Mouse (Mus musculus) heart, adult 2 months (tissue): ENCODE results near the gene Lekr1. TPM values are rescaled to one million over a fixed set of nuclear protein-coding genes. Genes with fewer than 3 reads are reported as not detected.

Experiments used
- DNase-seq, 2 experiments: peaks; one replicate each; pipeline ENCODE4 v3.0.0; 2021
- H3K27ac ChIP-seq: fragments of 200-600 bp; 2 replicates; pipeline ENCODE4 v1.8.1; 2022
- H3K27me3 ChIP-seq: fragments of 200-500 bp; 2 replicates; pipeline ENCODE4 v1.6.1; 2012; ENCODE audit warnings: mild to moderate bottlenecking, low read length, inconsistent platforms, mixed read lengths; ENCODE audit not compliant: control insufficient read depth, insufficient read depth
- H3K36me3 ChIP-seq: fragments of 200-500 bp; 2 replicates; pipeline ENCODE4 v1.6.1; 2012; ENCODE audit warnings: low read length, inconsistent platforms; ENCODE audit not compliant: control insufficient read depth, insufficient read depth
- H3K4me1 ChIP-seq: fragments of 200-500 bp; 2 replicates; pipeline ENCODE4 v1.6.1; 2011; ENCODE audit warnings: low read length; ENCODE audit not compliant: control insufficient read depth, insufficient read depth
- H3K4me3 ChIP-seq: fragments of 200-600 bp; 2 replicates; pipeline ENCODE4 v1.8.1; 2022
- H3K79me2 ChIP-seq: fragments of 200-500 bp; replicated peaks from 2 replicates; pipeline ENCODE4 v1.6.1; 2012; ENCODE audit warnings: mild to moderate bottlenecking, inconsistent platforms, low read length, moderate library complexity, mixed read lengths; ENCODE audit not compliant: control insufficient read depth, insufficient read depth
- H3K9ac ChIP-seq: fragments of 200-500 bp; 2 replicates; pipeline ENCODE4 v1.6.1; 2012; ENCODE audit warnings: low read depth, mild to moderate bottlenecking, control low read depth, inconsistent platforms, low read length, mixed read lengths
- CTCF ChIP-seq: fragments of 200-600 bp; IDR thresholded peaks from 2 replicates; pipeline ENCODE4 v1.8.1; 2022; ENCODE audit warnings: antibody characterized with exemption, mild to moderate bottlenecking, moderate library complexity
- EP300 ChIP-seq: fragments of 200-500 bp; IDR thresholded peaks from 2 replicates; pipeline ENCODE4 v1.6.1; 2011; ENCODE audit warnings: low read depth, low read length, control low read depth; ENCODE audit not compliant: insufficient read depth
- POLR2A ChIP-seq: fragments of 200-500 bp; IDR thresholded peaks from 2 replicates; pipeline ENCODE4 v1.6.1; 2011; ENCODE audit warnings: mild to moderate bottlenecking, low read depth, low read length, control low read depth; ENCODE audit not compliant: insufficient read depth
- WGBS: fragments of 180-500 bp; shearing (Covaris S2); methylation state at CpG from one replicate; pipeline ENCODE4 v1.1.7; 2018; 5-methylcytosine and 5-hydroxymethylcytosine counted together
- intact Hi-C: fragments of 180-260 bp; cut with DNase I; formaldehyde crosslinking; loops from one replicate; pipeline ENCODE4 v1.15.1; 2025
- polyA plus RNA-seq: library from polyadenylated mRNA; depleted of rRNA; stranded (reverse); fragments of >200 nt; gene quantifications from 2 replicates; pipeline ENCODE4 v1.2.3, GENCODE M21; 2012
- total RNA-seq, 2 experiments: library from RNA; stranded (reverse); gene quantifications; 2 replicates each; pipeline ENCODE4 v1.2.3; 2021

The Lekr1 gene
- total and polyA plus RNA-seq, 3 experiments: 0.84 to 2.2 (median 2.1) TPM

DNA sequence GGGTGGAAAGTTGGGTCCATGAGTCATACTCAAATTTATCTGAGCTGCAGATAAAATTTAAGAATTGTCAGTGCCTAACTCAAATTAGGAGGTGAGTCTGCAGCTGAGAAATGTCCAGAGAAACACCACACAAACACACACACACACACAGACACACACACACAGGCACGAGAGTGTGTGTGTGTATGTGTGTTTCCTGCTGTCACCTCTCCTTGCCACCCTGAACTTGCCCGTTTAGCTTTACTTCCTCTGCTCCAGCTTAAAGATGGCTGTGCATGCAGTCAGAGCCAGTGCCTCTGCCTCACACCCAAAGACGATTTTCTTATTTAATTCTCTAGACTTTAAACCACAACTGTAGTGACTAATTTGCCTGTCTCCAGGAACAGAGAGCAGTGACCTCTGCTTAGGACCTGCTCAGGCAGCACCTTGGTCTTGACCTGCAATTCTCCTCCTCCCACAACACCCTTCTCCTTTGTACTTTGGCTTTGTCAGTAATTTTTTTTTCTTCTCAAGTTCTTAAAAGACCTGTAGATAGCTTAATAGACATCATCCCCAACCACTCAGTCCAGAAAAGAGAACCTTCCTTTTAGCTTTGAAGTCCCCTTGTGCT is 124.2 kb downstream of the Lekr1 start:
- Histone ChIP-seq H3K9ac (no peak overlapping the region), H3K4me1 (no peaks in the 10 kb centered on the region), H3K36me3 (no peaks in the 10 kb centered on the region), H3K4me3 (no peak overlapping the region), H3K27me3 (no peaks in the 10 kb centered on the region), H3K79me2 (no peaks in the 10 kb centered on the region), H3K27ac (no peak overlapping the region)
- no peak for DNase-seq
- intact Hi-C loops: no loop called here
- TF ChIP-seq CTCF (no peak), POLR2A (no peak), EP300 (no peak)
- 37% methylated on average over 3 of the region's 3 CpGs for WGBS

- intact Hi-C loops: no loop called here
- DNase-seq: no peak
- TF ChIP-seq POLR2A (no peak), EP300 (no peak), CTCF (no peak)
- H3K79me2 ChIP-seq: no peaks in the 10 kb centered on the region
- H3K27me3 ChIP-seq: no peaks in the 10 kb centered on the region
- no peak overlapping the region for H3K4me3 ChIP-seq
- 85% methylated on average over 4 of the region's 4 CpGs for WGBS
- no peaks in the 10 kb centered on the region for H3K4me1 ChIP-seq
- H3K9ac ChIP-seq: no peak overlapping the region
- no peaks in the 10 kb centered on the region for H3K36me3 ChIP-seq
- H3K27ac ChIP-seq: no peak overlapping the region
These were observed 127.5 kb downstream of the Lekr1 start for GRCm38 (mm10) chr3:65793561-65793960.

- H3K79me2 ChIP-seq: no peaks in the 10 kb centered on the region
- intact Hi-C loops: no loop called here
- 87% methylated on average over 2 of the region's 2 CpGs for WGBS
- no peaks in the 10 kb centered on the region for H3K27me3 ChIP-seq
- TF ChIP-seq POLR2A (no peak), CTCF (no peak), EP300 (no peak)
- no peak overlapping the region for H3K4me3 ChIP-seq
- no peak overlapping the region for H3K9ac ChIP-seq
- H3K36me3 ChIP-seq: no peaks in the 10 kb centered on the region
- H3K27ac ChIP-seq: no peak overlapping the region
- no peaks in the 10 kb centered on the region for H3K4me1 ChIP-seq
- no peak for DNase-seq
These were observed 128.7 kb downstream of the Lekr1 start for GRCm38 (mm10) chr3:65794711-65795110.

DNA sequence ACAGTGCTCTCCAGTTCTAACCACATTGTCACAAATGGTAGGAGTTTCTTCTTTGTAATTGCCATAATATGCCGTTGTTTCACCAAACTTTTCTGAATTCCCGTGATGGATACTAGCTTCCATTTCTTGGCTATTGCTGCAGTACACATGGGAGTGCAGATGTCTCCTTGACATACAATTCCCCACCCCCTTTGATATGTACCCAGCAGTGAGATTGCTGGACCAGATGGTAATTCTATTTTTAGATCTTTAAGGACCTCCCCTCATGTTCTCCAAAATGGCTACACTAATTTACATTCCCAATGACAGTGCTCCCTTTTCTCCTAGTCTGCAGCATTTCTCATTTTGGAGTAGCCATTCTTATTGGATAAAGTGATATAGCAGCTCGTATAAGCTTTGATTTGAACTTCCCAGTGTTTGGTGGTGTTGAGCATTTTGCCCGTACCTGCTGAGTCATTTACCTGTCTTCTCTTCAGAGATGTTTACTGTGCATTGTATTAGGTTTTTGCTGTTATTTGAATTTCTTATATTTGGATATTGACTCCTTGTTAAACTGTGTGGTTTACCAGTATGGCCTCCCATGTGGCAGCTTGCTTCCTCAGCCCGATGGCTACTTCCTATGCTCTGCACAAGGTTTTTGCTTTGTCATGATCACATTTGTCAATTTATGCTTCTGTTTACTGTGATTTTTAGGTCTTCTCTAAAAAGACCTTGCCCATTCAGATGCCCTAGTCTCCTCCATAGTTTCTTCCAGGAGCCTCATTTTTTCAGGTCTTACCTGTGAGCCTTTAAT is 131.5 kb downstream of the Lekr1 start:
- no peaks in the 10 kb centered on the region for H3K79me2 ChIP-seq
- no peak overlapping the region for H3K27ac ChIP-seq
- WGBS: 91% methylated on average over 5 of the region's 5 CpGs
- intact Hi-C loops: no loop called here
- H3K4me1 ChIP-seq: no peaks in the 10 kb centered on the region
- H3K4me3 ChIP-seq: no peak overlapping the region
- no peaks in the 10 kb centered on the region for H3K27me3 ChIP-seq
- no peaks in the 10 kb centered on the region for H3K36me3 ChIP-seq
- no peak overlapping the region for H3K9ac ChIP-seq
- DNase-seq: no peak
- TF ChIP-seq POLR2A (no peak), CTCF (no peak), EP300 (no peak)

DNA sequence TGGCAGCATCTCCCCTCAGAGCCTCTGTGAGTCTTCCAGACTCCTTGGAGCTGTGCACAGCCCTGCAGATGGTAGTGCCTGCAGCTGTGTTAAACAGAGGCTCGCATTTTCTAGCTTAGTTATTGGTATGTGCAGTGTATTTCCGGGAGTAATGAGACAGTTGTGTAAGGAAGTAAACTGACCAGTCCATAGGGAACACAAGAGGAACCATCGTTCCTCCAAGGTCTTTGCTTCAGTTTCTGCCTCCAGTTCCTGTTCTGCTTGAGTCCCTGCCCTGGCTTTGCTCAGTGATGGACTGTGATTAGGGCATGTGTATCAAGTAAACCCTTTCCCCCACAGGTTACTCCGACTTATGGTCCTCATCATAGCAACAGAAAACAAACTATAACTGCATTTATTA is 134.9 kb downstream of the Lekr1 start:
- H3K27me3 ChIP-seq: no peaks in the 10 kb centered on the region
- H3K27ac ChIP-seq: no peak overlapping the region
- no peaks in the 10 kb centered on the region for H3K79me2 ChIP-seq
- no peak overlapping the region for H3K4me3 ChIP-seq
- DNase-seq: no peak
- no peaks in the 10 kb centered on the region for H3K4me1 ChIP-seq
- H3K9ac ChIP-seq: no peak overlapping the region
- 61% methylated on average over 4 of the region's 4 CpGs for WGBS
- intact Hi-C loops: no loop called here
- H3K36me3 ChIP-seq: no peaks in the 10 kb centered on the region
- TF ChIP-seq POLR2A: no peak
- no peak for TF ChIP-seq CTCF
- TF ChIP-seq EP300: no peak

DNA sequence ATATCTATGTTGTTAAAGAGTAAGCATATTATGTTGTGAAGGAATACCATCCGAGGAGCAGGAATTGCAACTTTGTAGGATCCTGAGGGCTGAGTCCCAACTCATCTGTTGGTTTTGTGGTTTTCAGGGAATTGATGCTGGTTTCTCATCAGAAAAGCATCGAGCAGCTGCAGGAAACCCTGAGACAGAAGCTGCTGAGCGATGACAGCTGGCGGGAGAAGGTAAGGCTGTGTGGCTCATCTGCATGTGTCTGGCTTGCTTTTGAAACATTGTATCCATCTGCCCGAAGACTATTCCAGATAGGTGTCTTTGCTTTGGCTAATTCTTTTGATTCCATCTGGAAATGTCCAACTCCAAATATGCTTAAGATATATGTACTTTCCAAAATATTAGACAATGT is 136.2 kb downstream of the Lekr1 start:
- WGBS: 83% methylated on average over 5 of the region's 5 CpGs
- Histone ChIP-seq H3K4me1 (no peaks in the 10 kb centered on the region), H3K27me3 (no peaks in the 10 kb centered on the region), H3K27ac (no peak overlapping the region), H3K4me3 (no peak overlapping the region), H3K36me3 (no peaks in the 10 kb centered on the region), H3K9ac (no peak overlapping the region), H3K79me2 (no peaks in the 10 kb centered on the region)
- DNase-seq: no peak
- intact Hi-C loops: no loop called here
- TF ChIP-seq POLR2A (no peak), CTCF (no peak)
